Mouse (Mus musculus) adrenal gland, adult 2 months (tissue): Measurements from ENCODE around the gene Gm20388. TPM values are rescaled to one million over a fixed set of nuclear protein-coding genes. Genes with fewer than 3 reads are reported as not detected.

Experiments used
- DNase-seq: peaks from one replicate; pipeline ENCODE4 v3.0.0; 2021
- microRNA-seq, 2 experiments: library from miRNA; unstranded; fragments of <30 nt; microRNA quantifications; one replicate each; pipeline ENCODE4 v1.2.0; 2021
- polyA plus RNA-seq: library from polyadenylated mRNA; depleted of rRNA; stranded (reverse); fragments of >200 nt; gene quantifications from 2 replicates; pipeline ENCODE4 v1.2.3, GENCODE M21; 2012; rRNA removed
- total RNA-seq, 2 experiments: library from RNA; stranded (reverse); gene quantifications; 2 replicates each; pipeline ENCODE4 v1.2.3; 2021

Gm20388 gene
- total and polyA plus RNA-seq, 3 experiments = 5.9 to 50.1 (median 9.9) TPM

DNA sequence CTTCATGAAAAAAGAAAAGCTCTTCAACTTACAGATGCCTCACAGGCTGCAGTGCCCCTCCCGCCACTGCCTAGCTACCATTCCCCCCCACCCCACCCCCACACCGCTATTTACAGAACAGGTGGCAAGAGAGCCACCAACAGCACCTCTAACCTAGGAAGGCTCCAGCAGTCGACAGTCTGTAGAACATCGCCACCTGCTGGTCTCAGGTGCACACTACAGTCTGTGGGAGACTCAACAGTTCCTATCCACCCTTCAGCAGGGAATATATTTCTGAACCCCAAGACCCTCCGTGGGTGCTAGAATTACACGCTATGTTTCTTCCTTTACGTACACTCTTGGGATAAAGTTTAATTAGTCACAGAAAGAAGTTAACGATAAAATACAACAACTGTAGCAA is 4457.6 kb downstream of the Gm20388 start:
- DNase-seq = peak; percentile 60

DNA sequence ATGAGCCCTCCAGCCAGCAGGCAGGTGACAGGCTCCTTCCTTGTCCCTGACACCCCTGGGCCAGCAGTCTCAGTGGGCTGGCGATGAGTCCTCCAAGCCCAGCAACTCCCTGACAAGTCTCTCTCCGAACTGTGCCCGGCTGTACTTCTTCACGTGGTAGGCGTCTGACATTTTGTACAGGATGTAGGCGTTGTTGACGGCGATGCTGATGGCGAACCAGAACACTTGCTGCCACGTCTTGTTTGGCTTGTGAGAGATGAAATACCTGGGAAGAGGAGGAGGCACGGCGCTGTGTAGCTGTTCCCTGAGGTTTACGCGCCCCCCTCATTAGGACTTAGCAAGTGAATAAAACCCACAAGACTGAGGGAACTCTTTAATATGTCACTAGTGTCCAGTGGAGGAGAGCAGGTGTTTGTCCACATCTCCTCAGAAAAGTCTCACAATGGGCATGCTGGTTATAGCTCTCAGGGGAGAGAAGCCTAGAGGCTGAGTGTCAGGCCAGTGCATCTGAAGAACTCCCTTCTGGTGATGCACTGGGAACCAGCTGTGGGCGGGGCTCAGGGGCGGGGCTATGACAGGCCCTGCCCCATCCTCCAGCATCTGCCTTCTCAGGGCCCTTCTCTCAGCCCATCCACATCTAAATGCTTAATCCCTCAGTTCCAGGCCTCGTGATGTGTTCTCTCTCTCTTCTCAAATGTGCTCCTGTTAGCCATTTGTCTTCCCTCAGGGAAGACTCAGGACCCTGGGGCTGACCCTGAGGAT is 4460.0 kb downstream of the Gm20388 start:
- no peak for DNase-seq

DNA sequence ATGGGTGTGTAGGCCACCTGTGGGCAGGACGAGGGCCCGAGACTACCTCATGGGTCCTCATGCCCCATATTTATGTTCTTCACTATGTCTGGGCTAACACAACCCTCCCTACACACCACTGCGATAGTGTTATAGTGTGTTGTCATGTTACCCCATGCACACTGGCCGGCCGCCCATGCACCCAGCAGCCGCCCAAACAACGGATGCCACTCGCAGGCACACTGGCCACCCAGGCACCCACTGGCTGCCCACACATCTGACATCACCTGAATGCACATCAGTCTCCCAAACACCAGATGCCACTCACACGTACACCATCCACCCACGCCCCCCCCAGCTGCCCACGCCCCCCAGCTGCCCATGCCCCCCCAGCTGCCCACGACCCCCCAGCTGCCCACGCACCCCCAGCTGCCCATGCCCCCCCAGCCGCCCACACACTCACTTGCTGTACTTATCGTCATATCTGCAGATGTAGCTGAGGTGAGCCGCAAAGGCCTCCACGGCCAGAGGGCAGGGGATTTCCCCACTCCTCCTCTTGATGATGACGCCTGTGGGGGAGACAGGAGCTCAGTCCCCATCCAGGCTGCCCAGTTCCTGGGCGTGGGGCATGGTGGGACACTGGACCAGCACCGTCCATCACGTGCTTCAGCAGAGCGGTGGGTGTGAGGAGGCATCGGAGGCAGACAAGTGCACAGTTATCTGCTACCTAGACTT is 4460.9 kb downstream of the Gm20388 start:
- no peak for DNase-seq

DNA sequence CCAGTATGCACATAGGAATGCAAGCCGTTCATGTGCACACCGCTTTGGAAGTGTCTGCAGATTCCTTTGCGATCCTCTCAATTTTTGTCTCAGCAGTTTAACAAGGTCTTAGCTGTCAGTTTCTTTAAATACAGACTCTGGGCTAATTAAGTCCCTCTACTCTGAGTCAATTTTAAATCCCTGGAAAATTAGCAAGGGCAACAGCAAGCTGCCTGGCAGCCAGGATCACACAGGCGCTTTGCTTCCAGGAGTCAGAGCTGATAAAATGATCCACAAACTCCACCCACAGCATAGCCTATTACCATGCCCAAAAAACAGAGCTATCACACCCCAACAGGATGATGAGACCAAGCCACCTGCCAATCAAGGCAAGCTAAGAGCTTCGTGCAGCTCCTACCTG is 4463.1 kb downstream of the Gm20388 start:
- no peak for DNase-seq

DNA sequence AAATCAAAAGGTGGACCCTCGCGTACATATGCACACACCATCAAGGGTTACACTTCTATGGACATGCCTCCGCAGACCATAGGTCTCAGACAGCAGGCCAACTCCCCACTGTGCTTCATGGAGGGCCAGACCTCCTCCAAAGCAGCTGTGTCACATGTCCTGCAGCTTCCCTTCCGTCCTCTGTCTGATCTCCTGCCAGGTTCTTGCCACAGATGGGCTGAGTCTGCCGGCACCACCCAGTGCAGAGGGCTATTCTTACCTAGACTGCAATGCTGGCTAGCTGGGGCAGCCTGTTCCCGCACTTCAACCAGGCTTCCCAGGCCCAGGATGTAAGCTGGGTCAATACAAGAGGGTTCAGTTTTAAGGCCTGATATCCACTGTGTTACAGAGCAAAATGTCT is 4464.5 kb downstream of the Gm20388 start:
- peak; percentile 43 for DNase-seq

DNA sequence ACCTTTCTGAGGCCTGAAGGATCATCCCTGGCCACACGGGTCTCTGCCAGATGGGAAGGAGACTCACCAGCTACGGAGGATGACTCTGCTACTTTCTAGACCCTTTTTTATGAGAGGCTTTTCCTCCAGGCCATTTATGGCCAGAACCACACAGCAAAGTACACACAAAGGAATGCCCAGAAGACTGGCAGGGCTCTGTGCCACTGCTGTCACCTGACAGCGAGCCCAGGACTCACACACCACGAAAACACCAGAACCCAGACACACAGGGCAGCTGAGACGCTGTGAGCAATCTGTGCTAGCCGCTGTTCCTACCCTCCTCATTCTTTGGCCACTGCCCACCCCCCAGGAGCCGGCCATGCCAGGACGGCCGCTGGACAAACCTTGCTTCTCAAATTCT is 4465.1 kb downstream of the Gm20388 start:
- no peak for DNase-seq

DNA sequence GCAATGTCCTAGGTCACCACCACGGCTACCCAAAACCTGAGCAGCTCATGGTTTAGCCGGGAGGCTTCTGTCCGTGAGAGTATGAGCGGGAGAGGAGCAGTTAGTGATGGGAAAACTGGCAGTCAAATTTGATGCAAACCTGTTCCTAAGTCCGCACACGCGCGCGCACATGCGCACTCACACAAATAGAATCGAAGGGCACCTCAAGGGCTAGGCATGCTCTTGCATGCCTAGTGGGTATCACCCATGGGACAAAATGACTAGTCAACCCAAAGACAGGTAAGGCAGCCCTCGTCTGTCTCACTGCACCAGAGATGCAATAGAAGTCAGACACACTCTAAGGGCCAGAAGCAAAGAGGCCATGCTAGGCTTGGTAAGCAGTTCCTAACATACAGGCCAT is 4465.8 kb downstream of the Gm20388 start:
- DNase-seq = no peak

DNA sequence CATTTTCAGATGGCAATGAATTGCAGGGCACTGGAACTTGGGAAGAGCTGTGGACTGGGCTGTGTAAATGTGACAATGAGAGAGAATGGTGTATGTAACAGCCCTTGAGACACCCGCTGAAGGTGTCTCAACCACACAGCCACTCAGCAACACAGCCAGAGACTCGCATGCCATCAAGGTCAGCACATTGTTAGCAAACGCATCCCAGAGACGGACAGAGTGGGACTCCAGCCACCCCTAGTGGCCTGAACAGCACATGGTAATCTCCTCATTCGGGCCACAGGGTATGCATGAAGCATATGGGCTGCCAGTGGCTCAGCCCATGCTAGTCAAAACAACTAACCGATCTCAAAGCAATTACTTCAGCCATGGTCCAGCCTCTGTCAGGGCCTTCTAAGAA is 4468.6 kb downstream of the Gm20388 start:
- peak; percentile 18 for DNase-seq

DNA sequence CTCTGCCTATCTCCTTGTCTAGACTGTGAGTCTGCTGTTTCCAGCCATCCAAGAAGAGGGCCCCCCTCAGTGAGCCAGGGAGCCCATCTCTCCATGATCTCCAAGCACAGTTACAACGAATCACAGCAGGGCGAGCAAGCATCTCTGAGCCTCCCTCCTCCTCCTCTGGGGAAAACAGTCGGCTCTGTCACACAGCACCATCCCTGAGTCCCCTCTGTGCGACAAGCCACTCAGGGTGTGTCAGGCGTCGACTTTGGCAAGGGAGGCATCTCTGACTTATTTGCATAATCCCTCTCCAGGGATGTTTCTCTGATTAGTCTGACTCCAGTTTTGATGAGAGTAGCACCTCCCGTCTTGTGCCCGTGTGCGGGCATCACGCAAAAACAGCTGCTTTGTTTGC is 4471.6 kb downstream of the Gm20388 start:
- no peak for DNase-seq

DNA sequence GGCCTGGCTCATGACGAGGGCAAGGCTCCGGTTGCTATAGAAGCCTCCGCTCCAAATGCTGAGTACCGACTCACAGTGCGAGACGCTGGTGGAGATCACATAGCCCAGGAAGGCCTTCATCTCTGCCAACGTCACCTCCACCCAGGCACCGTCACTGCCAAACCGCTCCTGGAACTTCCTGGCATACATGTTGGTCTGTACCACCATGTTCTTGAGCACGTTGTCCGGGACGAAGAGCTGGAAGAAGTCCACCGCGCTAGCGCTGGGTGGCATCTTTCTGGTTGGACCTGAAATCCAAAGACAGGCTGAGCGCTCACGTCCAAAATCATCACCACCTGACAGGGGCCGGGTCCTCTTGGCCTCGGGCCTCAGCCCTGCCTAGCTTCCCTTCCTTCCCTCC is 4473.7 kb downstream of the Gm20388 start:
- DNase-seq = no peak

DNA sequence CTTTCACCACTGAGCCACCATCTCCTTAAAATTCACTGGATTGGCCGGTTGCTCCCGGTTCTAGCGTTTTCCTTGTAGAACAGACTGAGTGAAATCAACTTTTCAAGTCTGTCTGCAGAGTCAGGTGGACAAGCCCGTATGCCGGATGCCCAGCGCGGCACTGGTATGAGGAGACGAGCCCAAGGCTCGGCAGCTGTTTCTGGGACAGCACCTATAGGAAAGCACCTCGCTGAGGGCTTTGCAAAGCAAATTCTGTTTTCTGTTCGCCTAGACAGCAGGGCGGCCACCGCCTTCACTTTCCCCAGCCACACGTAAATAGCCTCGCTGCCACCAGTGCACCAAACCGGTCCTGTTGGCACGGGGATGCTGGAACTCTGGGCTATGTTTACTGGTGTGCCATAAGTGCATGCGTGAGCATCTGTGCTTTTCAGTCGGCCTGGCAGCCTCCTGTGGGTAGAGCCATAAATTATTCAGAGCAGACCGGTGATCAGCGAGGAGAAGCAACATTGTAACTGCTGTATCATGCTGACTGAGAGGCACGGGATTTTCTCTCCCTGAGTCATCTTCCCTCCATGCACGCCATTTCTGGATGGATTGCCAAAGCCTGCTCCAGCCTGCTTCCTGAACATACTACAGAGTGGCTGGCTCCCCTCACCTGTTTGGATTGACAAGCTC is 4475.7 kb downstream of the Gm20388 start:
- DNase-seq = peak; percentile 75

DNA sequence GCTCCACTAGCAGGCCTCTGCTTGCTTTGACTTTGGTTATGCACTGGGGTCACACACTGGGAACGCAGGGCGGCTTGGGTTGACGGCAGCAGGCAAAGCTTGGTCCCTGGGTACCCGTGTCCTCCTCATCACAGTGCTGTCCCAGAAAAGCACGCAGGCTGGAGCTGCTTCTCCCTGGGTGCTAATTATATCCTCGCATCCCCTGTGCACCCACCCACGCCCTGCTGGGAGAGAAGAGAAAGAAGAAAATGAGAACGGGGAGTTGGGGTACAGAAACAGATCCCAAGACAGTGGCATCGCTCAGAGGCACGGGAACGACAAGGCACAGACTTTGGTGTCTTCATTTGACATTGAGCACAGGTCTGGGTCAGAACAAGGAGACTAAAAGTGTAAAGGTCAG is 4478.9 kb downstream of the Gm20388 start:
- no peak for DNase-seq

DNA sequence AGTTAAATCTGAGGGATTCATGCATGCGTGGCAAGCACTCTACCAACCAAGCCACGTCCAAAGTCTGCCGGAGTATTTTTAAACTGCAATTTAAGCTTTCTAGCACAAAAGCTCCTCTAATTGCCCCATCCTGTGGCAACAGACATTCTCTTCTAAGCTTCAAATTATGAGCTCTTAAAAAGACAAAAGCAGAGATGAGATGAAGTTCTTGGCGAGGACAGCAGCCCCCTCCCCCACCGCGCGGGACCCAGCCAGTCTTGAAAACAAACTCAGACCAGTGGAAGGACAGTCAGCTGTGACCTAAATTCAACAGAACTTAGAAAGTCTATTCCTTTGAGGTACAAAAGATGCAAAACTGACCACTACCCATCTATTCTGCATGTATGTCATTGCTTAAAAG is 4480.6 kb downstream of the Gm20388 start:
- DNase-seq = no peak

DNA sequence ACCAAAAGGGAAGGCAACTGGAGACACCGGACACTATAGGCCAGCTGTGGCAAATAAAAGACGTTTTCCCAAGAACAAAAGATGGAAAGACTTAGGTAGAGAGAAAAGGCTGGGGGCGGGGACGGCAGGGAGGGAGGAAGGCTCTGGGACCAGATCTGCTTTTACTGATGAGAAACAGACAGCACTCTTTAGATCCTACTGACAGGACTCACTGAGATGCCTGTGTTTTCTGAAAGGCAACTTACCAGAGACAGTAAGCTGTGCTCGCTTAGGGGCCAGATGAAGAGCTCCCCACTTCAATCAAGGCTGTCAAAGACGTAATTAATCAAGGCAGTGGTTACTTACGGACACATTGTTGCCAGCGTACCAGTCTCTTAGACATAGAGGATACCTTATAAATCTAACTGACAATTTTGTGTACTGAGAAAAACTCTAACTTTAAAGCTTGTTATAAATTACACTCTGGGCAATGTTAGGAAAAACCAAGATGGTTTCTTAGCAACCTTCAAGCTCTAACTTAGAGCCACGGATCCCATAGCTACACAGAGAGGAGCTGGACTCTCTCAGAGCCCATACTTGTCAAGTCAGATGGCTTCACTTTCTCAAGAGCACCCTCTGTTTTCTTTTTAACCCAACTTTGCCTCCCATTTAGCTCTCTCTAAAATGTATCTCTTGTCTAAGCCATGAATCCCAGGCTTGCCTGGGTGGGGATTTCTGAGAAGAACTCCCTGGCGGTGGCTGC is 4481.8 kb downstream of the Gm20388 start:
- DNase-seq = no peak

DNA sequence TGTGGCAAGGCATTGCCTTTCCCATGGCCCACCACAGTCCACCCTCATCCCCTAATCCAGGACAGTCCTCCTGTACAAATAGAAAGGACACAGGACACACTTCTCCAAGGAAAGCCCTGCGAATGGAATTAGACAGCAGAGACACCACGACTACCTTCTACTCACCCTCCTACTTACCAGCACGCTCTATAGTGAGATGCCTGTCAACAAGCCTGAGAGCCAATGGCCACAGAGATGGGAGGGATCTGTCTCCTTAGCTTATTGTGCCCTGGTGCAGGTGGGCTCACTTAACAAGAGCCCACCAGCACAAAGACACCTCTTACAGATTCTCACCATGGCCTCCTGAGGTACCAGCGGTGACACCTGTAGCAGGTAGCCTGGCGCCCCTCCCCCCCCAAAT is 4482.4 kb downstream of the Gm20388 start:
- DNase-seq = no peak

DNA sequence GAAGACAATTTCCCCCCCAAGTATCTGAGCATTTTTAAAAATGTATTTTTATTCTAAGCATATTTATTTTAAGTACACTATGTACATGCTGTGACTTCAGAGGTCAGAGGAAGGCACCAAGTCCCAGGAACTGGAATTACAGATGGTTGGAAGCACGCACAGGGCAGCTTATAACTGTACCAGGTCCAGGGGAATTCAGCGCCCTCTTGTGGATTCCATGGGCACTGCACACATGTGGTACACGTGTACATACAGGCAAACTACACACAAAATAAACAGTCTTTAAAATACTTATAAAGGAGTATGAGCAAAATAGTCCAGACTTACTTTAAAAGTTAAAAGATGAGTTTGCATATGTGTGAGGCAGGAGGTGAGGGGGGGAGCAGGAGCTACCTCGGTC is 4483.3 kb downstream of the Gm20388 start:
- no peak for DNase-seq

DNA sequence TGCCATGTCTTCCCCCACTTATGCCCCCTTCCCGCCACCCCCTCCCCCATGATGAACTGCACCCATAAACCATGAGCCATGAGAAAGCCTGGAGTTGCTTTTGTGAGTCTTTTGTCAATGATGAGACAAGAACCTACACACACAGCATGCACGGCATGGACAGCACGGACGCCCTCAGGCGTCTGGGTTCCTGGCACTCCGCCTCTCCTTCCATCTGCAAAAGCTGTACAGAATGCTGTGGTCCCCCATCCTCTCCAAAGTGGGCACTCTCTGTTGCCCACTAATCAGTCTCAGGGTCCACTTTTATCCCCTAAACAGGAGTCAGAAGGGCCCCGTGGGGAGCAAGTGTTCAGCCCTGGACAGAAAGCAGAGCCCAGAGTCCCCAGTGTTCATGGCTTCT is 4484.3 kb downstream of the Gm20388 start:
- no peak for DNase-seq

Small RNA genes lying within 50 kb of the gene (microRNA-seq; reads per million reads assigned to microRNA genes)
- gene Gm22715 (0 reads per million in 2 experiments), gene Gm24366 (0 reads per million in 2 experiments), gene Gm27530 (0 reads per million in 2 experiments), gene Mir1967 (0 reads per million in 2 experiments), gene Mir6396 (0 reads per million in 2 experiments), gene Mir7079 (0 to 0.41 reads per million in 2 experiments), gene Mir7080 (1.1 to 2.1 reads per million in 2 experiments), gene Mir7237 (0 to 0.41 reads per million in 2 experiments), gene Mir7687 (1.2 to 1.3 reads per million in 2 experiments)

Other genes with a start within 250 kb of the Gm20388 start
- gene Wfdc1, start 244.5 kb upstream of the Gm20388 start, total RNA-seq = 10 to 100 TPM; 17.0 to 21.0 TPM
- gene Wfdc1, start 244.5 kb upstream of the Gm20388 start, polyA plus RNA-seq = 41.3 and 51.7 TPM in 2 replicates
- under 1 TPM; 0.24 to 0.46 TPM for gene Atp2c2, start 210.8 kb upstream of the Gm20388 start, total RNA-seq
- gene Atp2c2, start 210.8 kb upstream of the Gm20388 start, polyA plus RNA-seq = not detected in 2 replicates
- gene Tldc1, start 132.4 kb upstream of the Gm20388 start, total RNA-seq = 10 to 100 TPM in 1 of 2 experiments, 1 to 10 TPM in 1; 8.4 to 12.7 TPM
- 13.0 and 13.2 TPM in 2 replicates for gene Tldc1, start 132.4 kb upstream of the Gm20388 start, polyA plus RNA-seq
- gene Cotl1, start 70.3 kb upstream of the Gm20388 start, total RNA-seq = 10 to 100 TPM; 45.4 to 50.4 TPM
- gene Cotl1, start 70.3 kb upstream of the Gm20388 start, polyA plus RNA-seq = 156 TPM in 2 replicates
- gene Klhl36, start 48.6 kb upstream of the Gm20388 start, total RNA-seq = 10 to 100 TPM in 1 of 2 experiments, 1 to 10 TPM in 1; 4.3 to 11.3 TPM
- 19.8 and 25.5 TPM in 2 replicates for gene Klhl36, start 48.6 kb upstream of the Gm20388 start, polyA plus RNA-seq
- gene Usp10, start 481 bp upstream of the Gm20388 start, total RNA-seq = 100 to 1,000 TPM in 1 of 2 experiments, 10 to 100 TPM in 1; 93.9 to 133 TPM
- gene Usp10, start 481 bp upstream of the Gm20388 start, polyA plus RNA-seq = 64.7 and 96.5 TPM in 2 replicates
- 10 to 100 TPM; 15.5 to 19.5 TPM for gene Crispld2, start 81.6 kb downstream of the Gm20388 start, total RNA-seq
- 17.6 and 20.4 TPM in 2 replicates for gene Crispld2, start 81.6 kb downstream of the Gm20388 start, polyA plus RNA-seq
- 10 to 100 TPM; 41.2 to 55.9 TPM for gene Zdhhc7, start 190.6 kb downstream of the Gm20388 start, total RNA-seq
- 104 and 124 TPM in 2 replicates for gene Zdhhc7, start 190.6 kb downstream of the Gm20388 start, polyA plus RNA-seq
- 100 to 1,000 TPM in 1 of 2 experiments, 10 to 100 TPM in 1; 98.5 to 118 TPM for gene 6430548M08Rik, start 203.3 kb downstream of the Gm20388 start, total RNA-seq
- 107 and 149 TPM in 2 replicates for gene 6430548M08Rik, start 203.3 kb downstream of the Gm20388 start, polyA plus RNA-seq